Mouse (Mus musculus) ovary, postnatal 14 days (tissue): Measurements from ENCODE around the gene Ccdc57.

ENCODE experiments used
- DNase-seq: peaks from one replicate; pipeline ENCODE4 v3.0.0; 2022; ENCODE audit warnings: low spot score

Ccdc57 gene

DNA sequence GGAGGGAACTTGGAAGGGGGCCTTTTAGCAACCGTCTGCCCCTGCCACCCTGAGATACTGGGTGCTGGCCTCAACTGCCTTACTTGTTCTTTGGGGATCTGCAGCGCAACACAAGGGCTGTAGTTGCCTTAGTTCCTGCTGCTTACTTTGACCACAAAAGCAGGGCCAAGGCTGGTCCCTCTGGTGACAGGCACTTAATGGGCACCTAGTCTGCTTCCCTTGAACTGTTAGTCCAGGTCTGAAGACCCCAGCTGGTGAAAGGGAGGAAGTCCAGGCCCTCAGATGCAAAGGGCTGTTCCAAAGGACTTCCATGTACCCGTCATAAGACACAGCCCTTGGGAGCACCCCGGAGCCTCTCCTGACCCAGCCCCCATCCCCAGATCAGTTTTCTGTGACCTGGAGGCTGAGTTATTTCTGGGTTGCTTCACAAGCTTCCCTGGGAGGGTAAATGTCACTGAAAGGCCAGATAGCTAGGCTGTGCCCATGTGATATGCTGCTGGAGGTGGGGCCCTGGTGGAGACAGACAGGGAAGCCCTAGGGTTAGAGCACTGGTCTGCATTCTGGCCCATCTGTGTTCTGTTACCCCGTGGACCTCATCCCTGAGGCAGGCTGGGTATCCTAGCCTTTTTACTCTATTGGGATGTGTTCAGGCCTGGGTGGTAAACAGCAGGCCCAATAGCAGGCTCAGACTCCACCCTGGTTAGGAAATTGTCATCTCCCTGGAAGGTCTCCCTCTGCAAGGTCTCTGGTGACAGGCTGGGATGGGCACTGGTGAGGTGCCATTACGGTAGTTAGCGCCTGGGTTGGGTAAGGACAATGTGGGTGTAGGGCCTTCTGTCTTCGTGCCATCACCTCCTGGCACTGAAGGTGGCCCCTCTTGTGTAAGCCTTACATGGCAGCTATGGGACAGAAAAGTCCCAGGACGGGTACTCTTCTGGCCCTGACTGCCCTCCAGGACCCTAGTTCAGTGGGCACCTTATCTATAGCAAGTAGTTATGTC lies 19.4 kb upstream of the Ccdc57 start:
- DNase-seq, result no peak

- no peak for DNase-seq
Observed at GRCm38 (mm10) chr11:120951237-120951636, 18.6 kb upstream of the Ccdc57 start.

DNA sequence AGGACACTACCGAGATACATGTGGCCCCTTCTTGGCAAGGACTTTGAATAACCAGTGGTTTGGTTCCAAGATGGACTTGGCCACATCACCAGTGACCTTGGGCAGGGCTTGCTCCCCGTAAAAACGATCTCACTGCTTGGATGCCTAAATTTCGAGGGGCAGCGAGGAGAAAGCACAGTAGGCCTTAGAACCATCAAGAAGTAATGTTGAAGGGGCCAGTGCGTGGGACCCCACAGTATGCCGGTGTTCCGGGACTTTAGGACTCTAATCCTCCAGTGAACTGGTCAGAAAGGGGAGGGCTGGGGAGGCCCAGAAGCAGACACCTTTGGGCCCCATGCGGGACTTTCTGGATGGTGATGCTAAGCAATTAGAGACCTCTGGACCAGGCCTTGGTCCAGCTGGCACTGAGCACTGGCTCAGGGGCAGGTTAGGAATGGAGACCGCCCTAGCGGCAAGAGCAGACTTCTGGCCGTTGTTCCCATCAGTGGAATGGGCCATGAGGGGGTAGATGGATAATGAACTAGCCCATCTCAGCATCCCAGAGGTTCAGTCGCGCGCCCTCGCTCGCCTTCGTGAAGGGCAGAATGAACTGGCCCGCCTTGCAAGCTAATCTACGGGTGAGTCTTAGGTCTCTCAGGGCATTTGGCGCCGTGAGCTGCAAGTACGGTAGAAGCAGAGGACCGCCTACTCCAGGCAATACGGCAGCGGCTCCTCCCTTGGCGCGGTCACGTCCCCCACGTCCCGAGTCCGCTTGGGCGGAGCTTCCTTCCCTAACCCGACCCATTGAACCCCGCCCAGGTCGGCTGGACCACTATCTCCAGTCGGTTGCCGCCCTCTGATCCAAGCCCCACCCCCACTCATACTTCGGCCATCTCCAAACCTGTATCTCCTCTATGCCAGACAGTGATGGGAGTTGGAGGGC lies 17.9 kb upstream of the Ccdc57 start:
- peak; percentile 75 for DNase-seq

DNA sequence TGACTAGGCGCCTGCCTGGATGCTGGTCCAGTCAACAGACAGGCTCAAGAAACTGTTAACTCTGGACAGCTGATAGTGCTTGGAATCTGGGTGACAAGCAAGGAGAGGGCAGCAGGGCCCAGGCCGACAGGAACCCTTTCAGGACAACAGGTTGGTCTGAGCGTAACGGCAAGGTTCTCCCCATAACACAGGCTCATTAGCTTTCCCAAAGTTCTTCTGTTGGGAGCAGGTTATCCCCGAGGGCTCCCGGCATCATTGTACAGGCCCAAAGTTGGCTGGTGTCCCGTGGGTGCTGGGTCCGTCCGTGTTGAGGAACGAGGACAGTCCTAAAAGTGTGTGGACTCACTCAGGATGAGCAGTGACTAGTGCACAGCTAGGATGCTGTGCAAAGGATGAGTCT lies 17.2 kb upstream of the Ccdc57 start:
- DNase-seq, result no peak

DNA sequence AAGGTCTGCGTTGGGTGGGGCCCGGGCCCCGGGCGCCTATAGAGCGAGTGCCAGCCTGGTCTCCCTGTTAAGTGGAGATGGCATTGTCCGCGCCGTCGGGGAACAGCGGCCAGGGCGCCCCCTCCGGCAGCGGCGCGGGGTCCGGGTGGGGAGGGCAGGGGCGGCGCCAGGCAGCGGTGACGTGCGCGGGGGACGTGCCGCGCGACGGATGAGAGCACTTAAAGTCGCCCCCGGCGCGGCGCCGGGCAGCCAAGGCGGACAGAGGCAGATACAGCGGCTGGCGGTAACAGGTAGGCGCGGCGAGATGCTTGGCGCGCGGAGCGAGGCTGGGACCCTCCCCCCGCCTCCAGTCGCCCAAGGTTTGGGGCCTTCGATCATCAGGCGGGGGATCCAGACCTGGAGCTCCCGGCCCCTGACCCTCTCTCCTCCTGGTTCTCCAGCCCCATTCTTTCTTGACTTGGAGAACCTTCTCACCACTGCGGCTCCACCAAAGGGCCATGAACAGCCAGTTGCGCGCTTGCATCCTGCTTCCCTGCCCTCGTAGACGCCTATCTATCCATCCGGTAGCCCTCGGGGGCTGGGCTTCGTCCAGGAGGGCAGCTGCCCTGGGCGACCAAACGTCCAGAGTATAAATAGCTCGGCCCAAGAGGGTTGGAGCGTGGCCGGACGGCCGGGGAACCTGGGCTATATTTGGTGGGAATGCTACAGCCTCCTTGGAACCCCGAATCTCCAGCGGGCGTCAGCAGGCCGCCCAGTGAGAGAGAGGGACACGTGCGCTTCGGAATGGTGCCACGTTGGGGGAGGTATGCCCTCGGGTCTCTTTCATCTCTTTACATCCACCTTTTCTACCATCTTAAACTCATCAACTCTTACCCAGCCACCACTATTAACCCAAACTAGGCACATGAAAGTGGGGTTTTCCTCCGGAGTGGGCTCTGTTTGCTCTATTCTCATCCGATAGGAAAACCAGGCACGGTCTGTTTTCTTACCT lies 16.5 kb upstream of the Ccdc57 start:
- no peak for DNase-seq

GRCm38 (mm10) chr11:120948328-120948727 lies 15.7 kb upstream of the Ccdc57 start, which contains the start of gene Slc16a3:
Slc16a3 (plus strand) TSS chr11:120948480.
- DNase-seq, result no peak

GRCm38 (mm10) chr11:120945926-120946325 lies 13.3 kb upstream of the Ccdc57 start:
- no peak for DNase-seq

DNA sequence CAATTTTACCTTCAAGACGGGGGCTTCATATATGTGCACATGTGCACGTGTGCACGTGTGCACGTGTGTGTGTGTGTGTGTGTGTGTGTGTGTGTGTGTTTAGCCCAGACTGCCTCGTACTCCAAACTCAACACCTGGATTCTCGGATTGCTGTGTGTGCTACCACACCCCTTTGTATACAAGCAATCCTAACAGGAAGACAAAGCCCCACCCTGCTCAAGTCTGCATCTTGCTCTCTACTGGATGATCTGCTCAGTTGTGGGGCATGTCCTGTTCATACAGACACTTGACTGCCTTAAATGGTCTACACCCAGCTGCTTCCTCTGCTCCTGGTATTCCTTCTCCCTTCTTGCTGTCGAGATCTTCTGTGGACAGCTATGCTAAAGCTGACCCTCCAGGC lies 12.6 kb upstream of the Ccdc57 start:
- DNase-seq, result no peak

DNA sequence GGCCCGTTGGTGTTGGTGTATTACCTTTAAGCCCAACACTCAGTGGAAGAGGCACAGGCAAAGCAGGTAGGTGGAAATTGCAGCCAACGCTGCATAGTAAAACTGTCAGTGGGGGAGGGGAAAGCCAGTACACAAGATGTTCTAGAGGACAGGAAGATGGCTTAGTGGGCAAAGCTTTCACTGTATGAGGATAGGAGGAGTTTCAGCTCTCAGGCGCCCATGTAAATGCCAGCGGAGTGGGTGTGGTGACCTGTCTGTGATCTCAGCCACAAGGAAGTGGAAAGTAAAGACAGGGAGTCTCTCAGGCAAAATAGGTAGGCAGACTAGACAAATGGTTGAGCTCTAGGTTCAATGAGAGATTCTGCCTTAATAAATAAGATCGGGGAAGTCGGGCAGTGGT lies 8.3 kb upstream of the Ccdc57 start:
- no peak for DNase-seq

- no peak for DNase-seq
Observed at GRCm38 (mm10) chr11:120939712-120940341, 7.2 kb upstream of the Ccdc57 start.

- DNase-seq, result no peak
Observed at GRCm38 (mm10) chr11:120938795-120939194, 6.1 kb upstream of the Ccdc57 start.

GRCm38 (mm10) chr11:120937976-120938375 lies 5.3 kb upstream of the Ccdc57 start:
- DNase-seq, result no peak

DNA sequence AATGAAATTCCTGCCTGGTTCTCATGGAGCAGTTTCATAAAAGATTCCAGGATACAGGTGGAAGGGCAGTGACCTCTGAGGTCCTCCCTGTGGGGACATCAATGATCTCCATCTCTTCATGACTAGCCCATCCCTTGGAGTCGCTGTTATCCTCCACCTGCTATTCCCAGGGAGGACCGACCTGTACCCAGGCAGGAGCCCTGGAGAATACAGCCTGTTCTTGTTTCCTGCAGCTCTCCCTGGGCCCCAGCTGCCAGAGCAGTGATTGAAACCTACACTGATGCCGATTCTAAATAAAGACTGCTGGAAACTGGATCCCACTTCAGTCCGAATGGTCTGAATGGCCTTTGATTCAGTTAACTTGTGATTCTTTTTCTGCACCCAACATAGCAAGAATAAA lies 1.2 kb downstream of the Ccdc57 start:
- DNase-seq, result no peak

DNA sequence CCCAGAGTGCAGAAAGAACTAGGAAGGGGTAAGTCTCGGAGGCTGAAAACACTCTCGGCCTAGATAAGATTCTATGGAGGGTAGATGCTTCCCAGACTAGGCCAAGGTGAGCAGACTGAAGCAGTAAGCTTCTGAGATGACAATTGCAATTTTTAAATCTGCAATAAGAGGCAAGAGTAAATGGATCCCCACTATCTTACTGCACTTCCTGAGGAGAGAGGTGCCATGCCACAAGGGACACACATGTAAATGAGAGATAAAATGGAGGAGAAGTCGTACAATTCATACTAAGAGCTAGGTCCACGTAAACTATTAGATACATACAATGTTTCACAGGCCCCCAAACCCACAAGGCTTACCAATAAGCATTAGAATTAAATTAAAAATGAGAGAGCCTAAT lies 4.2 kb downstream of the Ccdc57 start:
- no peak for DNase-seq

DNA sequence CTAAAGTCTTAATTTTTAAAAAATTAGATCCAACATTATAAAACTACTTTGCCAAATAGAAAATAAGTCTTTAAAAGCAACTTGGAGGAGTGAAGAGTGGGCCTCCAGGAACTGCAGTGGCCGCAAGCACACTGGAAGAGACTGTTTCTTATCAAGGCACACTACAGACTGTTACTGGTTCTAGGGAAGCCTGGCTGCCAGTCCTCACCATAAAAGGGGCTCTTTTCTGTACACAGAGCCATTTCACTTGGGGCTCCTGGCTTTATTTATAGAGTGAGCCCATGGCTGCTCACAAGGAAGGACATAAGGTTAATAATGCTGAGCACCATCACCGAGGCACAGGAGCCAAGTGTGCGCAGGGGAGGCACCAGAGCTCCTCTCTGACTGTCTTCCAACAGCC lies 10.1 kb downstream of the Ccdc57 start:
- no peak for DNase-seq

GRCm38 (mm10) chr11:120917756-120918155 lies 14.9 kb downstream of the Ccdc57 start:
- DNase-seq, result no peak

- no peak for DNase-seq
Observed at GRCm38 (mm10) chr11:120916477-120916876, 16.2 kb downstream of the Ccdc57 start.

DNA sequence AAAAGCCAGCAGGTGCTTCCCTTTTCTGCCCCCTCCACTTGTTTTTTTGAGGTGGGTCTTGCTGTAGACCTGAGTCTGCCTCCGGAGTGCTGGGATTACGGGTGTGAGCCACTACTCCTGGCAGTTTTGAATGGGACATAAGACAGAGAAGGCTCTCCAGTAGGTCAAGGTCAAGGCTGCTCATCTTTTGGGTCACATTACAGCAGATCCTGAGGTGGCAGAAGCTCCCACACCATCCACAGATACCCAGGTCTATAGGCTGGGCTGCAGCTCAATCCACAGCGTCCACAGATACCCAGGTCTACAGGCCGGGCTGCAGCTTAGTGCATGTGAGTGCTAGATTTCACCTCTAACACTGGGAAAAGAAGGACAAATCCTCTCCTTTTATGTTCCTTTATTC lies 18.9 kb downstream of the Ccdc57 start:
- no peak for DNase-seq

DNA sequence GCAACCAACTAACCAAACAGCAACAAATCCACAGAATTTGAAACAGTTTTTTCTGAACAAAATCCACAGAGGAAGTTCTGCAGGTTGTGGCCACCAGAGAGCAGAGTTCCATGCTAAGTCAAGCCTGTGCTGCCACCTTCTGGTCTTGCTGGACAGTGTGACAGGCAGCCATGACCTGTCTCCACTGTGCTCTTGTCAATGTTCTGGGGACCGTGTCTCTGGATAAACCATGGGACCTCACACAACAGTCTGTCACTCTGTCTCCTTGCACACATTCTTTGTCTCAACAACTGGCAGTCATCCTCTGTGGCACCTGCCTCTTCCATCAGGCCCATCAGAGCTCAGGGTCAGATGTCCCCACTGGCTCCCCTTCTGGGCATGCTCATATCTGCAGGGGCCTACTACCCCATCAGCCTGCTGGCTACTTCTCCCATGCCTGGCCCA lies 27.2 kb downstream of the Ccdc57 start:
- peak; percentile 67 for DNase-seq

GRCm38 (mm10) chr11:120904561-120904960 lies 28.1 kb downstream of the Ccdc57 start:
- DNase-seq, result no peak
